24 mouse cellular contexts compared by ENCODE assay signal in genomic region chr15:96974131-96974530, GRCm38 (mm10).
DNase-seq lines count a peak whose midpoint lies in the region; ATAC-seq and TF ChIP-seq lines count a peak whose summit lies in the region.
"Had no signal": no experiment of that assay in that cellular context is flagged by ENCODE, and none has a peak within 500 bp of the region (broad histone marks: within the 10 kb centered on the region; RNA-seq: fewer than 3 reads in every experiment).

No protein-coding gene starts in this region.

- no peaks in the 10 kb centered on the region for H3K27me3 ChIP-seq in heart, embryonic 10.5 days (ENCODE audit: insufficient read depth, poor library complexity, severe bottlenecking)
- no peaks in the 10 kb centered on the region for H3K27me3 ChIP-seq in intestine, embryonic 14.5 days (replicated peaks; ENCODE audit: control insufficient read depth, insufficient read depth, low read length)
- no peaks in the 10 kb centered on the region for H3K27me3 ChIP-seq in intestine, embryonic 15.5 days (replicated peaks)
- no peaks in the 10 kb centered on the region for H3K27me3 ChIP-seq in lung, embryonic 14.5 days (ENCODE audit: insufficient read depth, low read length)
- H3K27me3 ChIP-seq in lung, postnatal 0 days (replicated peaks; ENCODE audit: insufficient read depth, low read length): no peaks in the 10 kb centered on the region
- no peaks in the 10 kb centered on the region for H3K27me3 ChIP-seq in lung, embryonic 16.5 days (ENCODE audit: control insufficient read depth, insufficient read depth, low read depth, low read length)
- H3K27me3 ChIP-seq: embryonic facial prominence, embryonic 13.5 days; embryonic facial prominence, embryonic 15.5 days; forebrain, embryonic 12.5 days had no signal

- peaks cover 18% of the 10 kb centered on the region for H3K4me1 ChIP-seq in heart, embryonic 10.5 days
- H3K4me1 ChIP-seq in intestine, embryonic 14.5 days (replicated peaks; ENCODE audit: control insufficient read depth, insufficient read depth, low read length): 0 out of 2 replicates have a peak, but pooled peaks cover 5% of the 10 kb centered on the region
- no peaks in the 10 kb centered on the region for H3K4me1 ChIP-seq in intestine, embryonic 15.5 days (replicated peaks)
- peaks cover 5% of the 10 kb centered on the region; the same call in 1 of the 2 replicates for H3K4me1 ChIP-seq in lung, embryonic 14.5 days (ENCODE audit: insufficient read depth)
- H3K4me1 ChIP-seq in lung, postnatal 0 days (ENCODE audit: insufficient read depth, low read depth, low read length): no peaks in the 10 kb centered on the region
- peaks cover 19% of the 10 kb centered on the region for H3K4me1 ChIP-seq in lung, embryonic 16.5 days (replicated peaks; ENCODE audit: control insufficient read depth, insufficient read depth, low read length)
- H3K4me1 ChIP-seq: embryonic facial prominence, embryonic 15.5 days; forebrain, embryonic 12.5 days had no signal

- no peak for TF ChIP-seq CTCF in lung, embryonic 14.5 days (IDR thresholded peaks at IDR 0.05; ENCODE audit: low read depth)
- no peak for TF ChIP-seq CTCF in lung, postnatal 0 days (IDR thresholded peaks at IDR 0.05)

- no peaks in the 10 kb centered on the region for H3K9me3 ChIP-seq in heart, embryonic 10.5 days
- no peaks in the 10 kb centered on the region for H3K9me3 ChIP-seq in intestine, embryonic 14.5 days (ENCODE audit: control insufficient read depth, low read length)
- no peaks in the 10 kb centered on the region for H3K9me3 ChIP-seq in intestine, embryonic 15.5 days
- H3K9me3 ChIP-seq in lung, embryonic 14.5 days (ENCODE audit: low read depth, low read length): no peaks in the 10 kb centered on the region
- no peaks in the 10 kb centered on the region for H3K9me3 ChIP-seq in lung, postnatal 0 days (ENCODE audit: low read length)
- H3K9me3 ChIP-seq in lung, embryonic 16.5 days (ENCODE audit: control insufficient read depth, low read length): peaks cover 4% of the 10 kb centered on the region; the same call in 1 of the 2 replicates
- H3K9me3 ChIP-seq: embryonic facial prominence, embryonic 13.5 days; embryonic facial prominence, embryonic 15.5 days; forebrain, embryonic 10.5 days; forebrain, embryonic 12.5 days had no signal

- ATAC-seq in intestine, embryonic 14.5 days (replicated peaks; ENCODE audit: low FRiP score, low TSS enrichment, low read depth): no peak
- no peak for ATAC-seq in intestine, embryonic 15.5 days
- ATAC-seq in lung, embryonic 14.5 days (ENCODE audit: insufficient read depth): no peak
- no peak for ATAC-seq in lung, postnatal 0 days
- ATAC-seq in lung, embryonic 16.5 days (ENCODE audit: low read depth): no peak
- ATAC-seq: forebrain, embryonic 14.5 days had no signal

- H3K27ac ChIP-seq in heart, embryonic 10.5 days: no peak overlapping the region
- peak overlapping the region; percentile 29; the same call in 1 of the 2 replicates for H3K27ac ChIP-seq in intestine, embryonic 14.5 days (ENCODE audit: low read depth)
- H3K27ac ChIP-seq in intestine, embryonic 15.5 days: no peak overlapping the region
- H3K27ac ChIP-seq in lung, embryonic 14.5 days (ENCODE audit: low read depth): peak overlapping the region; percentile 65
- no peak overlapping the region for H3K27ac ChIP-seq in lung, postnatal 0 days (ENCODE audit: low read length)
- peak overlapping the region; percentile 17; the same call in 1 of the 2 replicates for H3K27ac ChIP-seq in lung, embryonic 16.5 days (ENCODE audit: low read length)
- H3K27ac ChIP-seq: forebrain, embryonic 10.5 days; forebrain, embryonic 12.5 days had no signal

- peak; percentile 58 for DNase-seq in heart, embryonic 10.5 days (ENCODE audit: low spot score)
- no peak for DNase-seq in heart, adult 18-20 months
- no peak for DNase-seq in intestine, embryonic 14.5 days (ENCODE audit: low spot score)
- no peak for DNase-seq in lung, embryonic 14.5 days
- DNase-seq in lung, postnatal 0 days (ENCODE audit: low spot score): no peak
- DNase-seq in lung, postnatal 10 days: no peak
- DNase-seq: adrenal gland, adult 2 months; adrenal gland, postnatal 10 days; adrenal gland, postnatal 25 days; cerebellum, adult 11 months; cerebellum, adult 18-20 months; cerebellum, adult 8-10 months; cerebellum, adult 9-11 months; cerebellum, postnatal 14 days; cerebellum, postnatal 36 days; embryo, embryonic 11 days had no signal

- H3K4me3 ChIP-seq in heart, embryonic 10.5 days: no peak overlapping the region
- H3K4me3 ChIP-seq in intestine, embryonic 14.5 days (ENCODE audit: low read depth, low read length): no peak overlapping the region
- no peak overlapping the region for H3K4me3 ChIP-seq in intestine, embryonic 15.5 days (replicated peaks)
- no peak overlapping the region for H3K4me3 ChIP-seq in lung, embryonic 14.5 days (ENCODE audit: low read depth, low read length)
- H3K4me3 ChIP-seq in lung, postnatal 0 days (ENCODE audit: low read depth, low read length): no peak overlapping the region
- H3K4me3 ChIP-seq in lung, embryonic 16.5 days (ENCODE audit: low read length): no peak overlapping the region
- H3K4me3 ChIP-seq: embryonic facial prominence, embryonic 13.5 days; embryonic facial prominence, embryonic 15.5 days; erythroblast, embryonic 14.5 days; forebrain, embryonic 10.5 days; forebrain, embryonic 12.5 days had no signal

- no peak for TF ChIP-seq EP300 in lung, postnatal 0 days (IDR thresholded peaks at IDR 0.05)

- H3K36me3 ChIP-seq in heart, embryonic 10.5 days: no peaks in the 10 kb centered on the region
- H3K36me3 ChIP-seq in intestine, embryonic 14.5 days (ENCODE audit: control insufficient read depth, insufficient read depth, low read length): no peaks in the 10 kb centered on the region
- no peaks in the 10 kb centered on the region for H3K36me3 ChIP-seq in intestine, embryonic 15.5 days
- no peaks in the 10 kb centered on the region for H3K36me3 ChIP-seq in lung, embryonic 14.5 days (ENCODE audit: insufficient read depth)
- H3K36me3 ChIP-seq in lung, postnatal 0 days (ENCODE audit: insufficient read depth, low read length): no peaks in the 10 kb centered on the region
- no peaks in the 10 kb centered on the region for H3K36me3 ChIP-seq in lung, embryonic 16.5 days (ENCODE audit: control insufficient read depth, insufficient read depth, low read length)
- H3K36me3 ChIP-seq: embryonic facial prominence, embryonic 13.5 days; embryonic facial prominence, embryonic 15.5 days; forebrain, embryonic 10.5 days; forebrain, embryonic 12.5 days had no signal

- H3K4me2 ChIP-seq in intestine, embryonic 14.5 days (ENCODE audit: low read length): no peak overlapping the region
- H3K4me2 ChIP-seq in intestine, embryonic 15.5 days (replicated peaks): no peak overlapping the region
- no peak overlapping the region for H3K4me2 ChIP-seq in lung, embryonic 14.5 days
- no peak overlapping the region for H3K4me2 ChIP-seq in lung, postnatal 0 days (replicated peaks; ENCODE audit: low read depth, low read length)
- no peak overlapping the region for H3K4me2 ChIP-seq in lung, embryonic 16.5 days (ENCODE audit: low read depth, low read length)
- H3K4me2 ChIP-seq: embryonic facial prominence, embryonic 13.5 days; embryonic facial prominence, embryonic 15.5 days; forebrain, embryonic 12.5 days had no signal

- no peak overlapping the region for H3K9ac ChIP-seq in intestine, embryonic 14.5 days (ENCODE audit: low read length)
- no peak overlapping the region for H3K9ac ChIP-seq in intestine, embryonic 15.5 days
- no peak overlapping the region for H3K9ac ChIP-seq in lung, embryonic 14.5 days
- no peak overlapping the region for H3K9ac ChIP-seq in lung, postnatal 0 days (replicated peaks; ENCODE audit: low read depth)
- no peak overlapping the region for H3K9ac ChIP-seq in lung, embryonic 16.5 days (ENCODE audit: low read length)
- H3K9ac ChIP-seq: embryonic facial prominence, embryonic 13.5 days; embryonic facial prominence, embryonic 15.5 days; forebrain, embryonic 12.5 days had no signal

- WGBS in heart, embryonic 10.5 days: 90% methylated on average over 5 of the region's 5 CpGs
- 91% methylated on average over 5 of the region's 5 CpGs for WGBS in intestine, embryonic 14.5 days
- 85% methylated on average over 5 of the region's 5 CpGs for WGBS in intestine, embryonic 15.5 days
- WGBS in lung, embryonic 14.5 days: 80% methylated on average over 5 of the region's 5 CpGs
- WGBS in lung, postnatal 0 days: 88% methylated on average over 5 of the region's 5 CpGs
- 86% methylated on average over 5 of the region's 5 CpGs for WGBS in lung, embryonic 16.5 days

Comparison
In these comparisons a context has a peak if more than half of its experiments do, and no peak if none do; other contexts are left out.
1. H3K27ac ChIP-seq: peak in intestine, embryonic 14.5 days (single experiment), lung, embryonic 14.5 days (single experiment) and lung, embryonic 16.5 days (single experiment); none in heart, embryonic 10.5 days (single experiment), intestine, embryonic 15.5 days (single experiment) and lung, postnatal 0 days (single experiment).